Mouse (Mus musculus) heart, adult 8-10 months (tissue): ENCODE measurements around the gene Gpr87. TPM values are rescaled to one million over a fixed set of nuclear protein-coding genes. Genes with fewer than 3 reads are reported as not detected.

ENCODE experiments used
- DNase-seq: peaks from one replicate; pipeline ENCODE4 v3.0.0; 2022; ENCODE audit warnings: low spot score
- total RNA-seq, 4 experiments: library from RNA; stranded (reverse); gene quantifications; 2 replicates each; pipeline ENCODE4 v1.2.4; 2022

Gene Gpr87
- total RNA-seq, 4 experiments from 2014 or later = not detected

GRCm38 (mm10) chr3:59139651-59140051 is 55.3 kb downstream of the Gpr87 start:
- no peak for DNase-seq

DNA sequence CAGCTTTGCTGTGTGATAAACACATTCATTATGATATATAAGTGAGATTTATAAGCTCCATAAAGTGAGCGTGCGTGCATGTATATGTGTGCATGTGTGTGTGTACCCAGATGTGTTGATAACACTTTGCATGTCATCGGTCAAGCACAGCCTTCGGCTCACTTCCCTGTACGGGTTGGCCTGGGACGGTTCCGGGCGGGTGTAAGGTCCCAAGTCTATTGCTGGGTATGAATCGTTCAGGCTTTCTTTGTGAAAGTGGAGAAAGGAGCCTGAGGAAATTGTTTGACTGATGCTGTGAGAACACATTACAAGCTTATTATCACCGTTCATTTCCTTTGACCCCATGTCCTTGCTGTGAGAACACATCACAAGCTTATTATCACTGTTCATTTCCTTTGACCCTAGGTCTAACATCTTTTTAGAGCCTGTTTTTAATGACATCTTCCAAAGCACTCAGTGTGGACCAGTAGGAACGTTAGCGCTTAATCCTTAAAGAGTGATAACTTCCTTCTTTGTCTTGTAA is 55.9 kb downstream of the Gpr87 start:
- no peak for DNase-seq

DNA sequence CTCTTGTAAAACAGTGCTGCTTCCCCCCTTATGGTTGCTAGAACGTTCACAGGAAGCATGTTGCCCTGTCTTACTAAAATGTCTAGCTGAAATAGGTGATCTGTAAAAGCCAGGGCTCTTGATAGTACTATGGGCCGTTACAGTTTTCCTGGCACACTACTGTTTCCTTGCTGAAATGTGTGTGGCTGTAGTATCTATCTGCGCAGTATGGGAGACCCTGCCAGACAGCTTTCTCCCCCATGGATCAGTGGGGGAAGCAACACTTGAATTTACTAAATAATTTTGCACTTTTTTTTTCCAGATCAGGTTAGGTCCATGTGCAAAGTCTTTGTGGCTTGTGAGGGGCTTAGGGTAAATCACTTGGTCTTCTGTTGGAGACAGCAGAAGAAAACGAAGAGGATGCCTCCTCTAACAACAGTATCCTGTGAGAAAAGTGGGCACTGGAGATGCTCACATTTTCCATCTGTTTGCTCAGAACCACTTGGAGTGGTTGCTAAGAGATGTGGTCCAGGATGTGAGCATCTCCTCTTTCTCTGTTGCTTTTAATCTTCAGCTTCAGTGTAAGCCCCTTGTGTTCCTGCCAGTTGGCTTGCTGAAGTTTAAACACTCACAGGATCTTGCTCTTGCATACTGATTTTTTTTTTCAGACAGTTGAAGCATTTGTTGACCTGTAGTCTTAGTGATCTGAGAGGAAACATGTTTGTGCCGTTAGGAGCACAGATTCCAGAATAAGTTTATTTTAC is 58.8 kb downstream of the Gpr87 start:
- DNase-seq = no peak

- no peak for DNase-seq
Observed at GRCm38 (mm10) chr3:59133189-59133588, 61.7 kb downstream of the Gpr87 start.

DNA sequence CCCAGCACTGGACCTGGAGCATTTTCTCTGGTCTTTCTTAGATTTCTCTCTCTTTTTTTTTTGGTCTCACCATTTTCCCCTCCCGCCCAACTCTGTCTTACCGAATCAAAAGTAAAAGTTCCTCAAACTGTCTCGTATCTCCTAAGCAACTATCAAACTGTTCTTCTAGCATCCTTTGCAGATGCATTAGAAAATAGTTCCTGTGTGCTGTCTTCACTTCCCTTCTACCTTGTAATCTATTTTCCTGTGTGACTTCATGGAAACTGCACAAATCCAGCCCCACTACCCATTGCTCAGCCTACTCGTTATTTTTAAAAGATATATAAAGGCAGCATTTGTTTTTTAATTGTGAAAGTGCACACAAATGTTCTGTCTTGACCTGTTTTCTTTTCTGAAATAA is 62.9 kb downstream of the Gpr87 start:
- DNase-seq = no peak

GRCm38 (mm10) chr3:59131081-59131480 is 63.8 kb downstream of the Gpr87 start:
- DNase-seq = no peak

- DNase-seq = no peak
Observed at GRCm38 (mm10) chr3:59130431-59130830, 64.5 kb downstream of the Gpr87 start.

DNA sequence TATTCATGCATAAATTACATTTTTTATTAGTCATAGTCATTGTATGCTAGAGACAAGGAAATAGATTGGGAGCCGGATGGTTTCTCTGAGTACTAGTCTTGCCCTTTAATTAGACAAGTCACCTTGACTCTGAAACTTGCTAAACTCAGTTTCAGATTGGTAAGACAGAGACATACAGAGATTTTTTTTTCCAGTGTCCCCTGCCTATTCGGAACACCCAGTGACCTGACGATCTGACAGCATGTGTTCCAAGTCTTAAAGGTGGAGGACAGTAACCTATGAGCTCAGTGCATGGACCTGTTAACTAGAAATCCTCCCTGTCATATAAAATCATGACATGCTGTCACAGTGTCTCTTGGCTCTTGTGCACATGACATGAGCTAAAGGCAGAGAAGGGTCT is 65.4 kb downstream of the Gpr87 start:
- DNase-seq = no peak

Other genes with a start within 250 kb of the Gpr87 start
- 1 to 10 TPM; 6.1 to 9.3 (median 6.6) TPM for gene Med12l, start 189.3 kb downstream of the Gpr87 start, total RNA-seq
- under 1 TPM in 2 of 4 experiments, not detected in 2; 0.13 to 0.23 TPM for gene Gpr171, start 93.3 kb downstream of the Gpr87 start, total RNA-seq
- 1 to 10 TPM; 2.0 to 4.6 (median 2.9) TPM for gene P2ry14, start 41.5 kb downstream of the Gpr87 start, total RNA-seq
- gene P2ry13, start 15.8 kb upstream of the Gpr87 start, total RNA-seq = 1 to 10 TPM in 1 of 4 experiments, under 1 TPM in 3; 0.49 to 1.4 (median 0.76) TPM
- gene P2ry12, start 67.8 kb upstream of the Gpr87 start, total RNA-seq = 1 to 10 TPM; 1.2 to 5.1 (median 4.4) TPM
- 1 to 10 TPM; 1.2 to 1.6 (median 1.4) TPM for gene Igsf10, start 149.3 kb upstream of the Gpr87 start, total RNA-seq